Mouse (Mus musculus) left cerebral cortex, adult 2 months (tissue): ENCODE measurements at regions not wholly inside any gene's neighbourhood (a gene's known extent, or its start where the extent isn't known, plus 50 kb on each side); places are given as distances from the start of the nearest gene placed in this dataset.

Source experiments
- DNase-seq, 2 experiments: peaks; one replicate each; pipeline ENCODE4 v3.0.0; 2021 to 2022; ENCODE audit warnings: low spot score in 2 of 2, mixed read lengths in 1 of 2; ENCODE audit errors: extremely low spot score in 1 of 2
- H3K27ac ChIP-seq: fragments of 200-600 bp; 2 replicates; pipeline ENCODE4 v1.8.1; 2022
- H3K4me3 ChIP-seq: fragments of 200-600 bp; 2 replicates; pipeline ENCODE4 v1.8.1; 2022
- CTCF ChIP-seq: fragments of 200-600 bp; IDR thresholded peaks from 2 replicates; pipeline ENCODE4 v1.8.1; 2022; ENCODE audit warnings: antibody characterized with exemption, mild to moderate bottlenecking, moderate library complexity
- intact Hi-C: fragments of 180-260 bp; cut with DNase I; formaldehyde crosslinking; loops from one replicate; pipeline ENCODE4 v1.15.1; 2025

DNA sequence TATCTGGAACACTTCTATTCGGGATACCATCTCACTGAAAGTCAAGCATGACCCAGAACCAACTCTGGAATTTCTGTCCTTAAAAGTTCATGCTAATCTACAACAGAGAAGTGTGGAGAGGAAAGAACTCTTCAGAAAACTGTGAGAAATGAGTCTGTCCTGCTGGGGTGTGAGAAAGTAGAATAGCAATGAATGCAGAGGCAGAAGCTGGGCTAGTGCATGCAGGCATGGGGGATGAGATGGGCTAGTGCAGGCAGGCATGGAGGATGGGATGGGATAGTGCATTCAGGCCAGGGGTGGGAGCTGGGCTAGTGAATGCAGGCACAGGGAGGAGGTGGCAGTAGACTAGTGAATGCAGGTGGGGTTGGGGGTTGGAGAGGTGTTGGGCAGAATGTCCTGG, 424.8 kb downstream of the Pdcd6ip start:
- intact Hi-C loops = no loop called here
- no peak for TF ChIP-seq CTCF
- H3K27ac ChIP-seq = no peak overlapping the region
- no peak overlapping the region for H3K4me3 ChIP-seq
- no peak for DNase-seq

DNA sequence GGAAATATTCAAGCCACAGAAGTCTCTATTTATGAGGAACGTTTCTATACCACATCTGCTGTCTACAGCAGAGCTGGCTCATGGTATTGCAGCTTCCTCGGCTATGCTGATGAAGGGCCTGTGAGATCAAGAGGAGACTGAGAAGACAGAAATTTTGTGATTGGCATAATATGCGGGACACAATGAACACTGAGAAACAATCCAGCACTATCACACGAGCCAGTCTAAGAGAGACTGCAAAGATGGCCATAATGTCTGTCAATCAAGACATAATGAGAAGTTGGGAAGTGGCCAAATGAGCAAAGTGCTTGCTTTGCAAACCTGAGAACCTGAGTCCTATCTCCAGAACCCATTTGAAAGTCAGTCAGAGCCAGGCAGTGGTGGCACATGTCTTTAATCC, 437.5 kb downstream of the Pdcd6ip start:
- intact Hi-C loops = no loop called here
- Histone ChIP-seq H3K27ac (peak overlapping the region; percentile 67), H3K4me3 (no peak overlapping the region)
- TF ChIP-seq CTCF = no peak
- DNase-seq = no peak

DNA sequence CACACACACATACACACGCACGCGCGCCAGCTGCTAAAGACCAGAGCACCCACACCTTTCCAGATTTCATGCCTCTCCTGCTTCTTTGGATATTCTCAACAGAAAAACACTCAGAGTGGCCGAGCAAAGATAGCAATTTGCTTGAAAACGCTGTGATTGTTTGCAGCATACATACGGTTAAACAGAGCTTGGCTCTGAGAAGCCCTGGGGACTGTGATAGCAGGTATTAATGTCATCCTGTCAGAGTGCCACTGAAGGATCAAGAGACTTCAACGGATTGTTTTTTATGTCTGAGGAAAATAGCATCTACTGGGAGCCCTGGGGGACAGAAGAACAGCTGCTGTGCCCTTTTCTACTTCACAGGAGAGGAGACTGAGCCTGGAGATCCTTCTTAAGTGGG, 440.4 kb downstream of the Pdcd6ip start:
- DNase-seq = no peak
- intact Hi-C loops = no loop called here
- no peak for TF ChIP-seq CTCF
- no peak overlapping the region for H3K4me3 ChIP-seq
- peak overlapping the region; percentile 89 for H3K27ac ChIP-seq

DNA sequence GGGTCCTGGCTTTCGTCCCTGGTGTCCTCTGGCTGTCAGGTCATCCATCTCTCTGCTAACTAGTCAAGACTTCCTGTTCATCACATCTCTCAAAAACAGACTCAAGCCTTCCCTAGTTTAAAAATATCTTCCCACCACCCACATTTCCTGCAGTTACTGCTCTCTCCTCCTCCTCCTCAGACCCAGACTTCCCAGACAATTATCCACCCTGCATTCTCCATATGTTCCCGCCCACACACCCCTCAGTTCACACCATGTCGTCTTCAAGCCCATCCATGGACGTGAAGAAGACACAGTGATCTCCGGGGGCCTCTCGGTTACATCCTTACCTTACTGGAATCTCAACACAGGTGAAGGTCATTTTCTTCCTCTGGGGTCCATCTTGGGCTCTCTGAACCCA, 444.4 kb downstream of the Pdcd6ip start:
- DNase-seq = peak; percentile 66 to 79
- TF ChIP-seq CTCF = no peak
- Histone ChIP-seq H3K27ac (peak overlapping the region; percentile 89), H3K4me3 (no peak overlapping the region)
- intact Hi-C loops = loop anchor here (5.0 kb wide), 5 partner anchors 34 to 364 kb away; no protein-coding TSS in a partner anchor

DNA sequence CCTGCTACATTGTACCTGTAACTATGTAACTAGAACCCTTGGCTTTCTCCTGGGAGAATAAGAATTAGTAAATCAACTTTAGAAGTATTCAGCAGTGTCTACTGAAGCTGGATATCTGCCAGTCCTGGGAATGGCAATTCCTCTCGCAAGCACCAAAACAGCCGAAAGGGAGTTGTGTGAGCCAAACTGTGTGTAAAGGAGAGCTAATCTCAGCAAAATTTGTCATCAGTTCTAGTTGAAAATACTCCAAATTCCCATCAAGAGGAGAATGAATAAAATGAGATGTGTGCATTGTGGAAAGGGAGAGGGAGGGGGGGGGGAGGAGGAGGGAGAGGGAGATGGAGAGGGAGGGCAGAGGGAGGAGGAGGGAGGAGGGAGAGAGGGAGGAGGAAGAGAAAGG, 447.8 kb downstream of the Pdcd6ip start:
- DNase-seq = no peak
- Histone ChIP-seq H3K27ac (peak overlapping the region; percentile 61), H3K4me3 (no peak overlapping the region)
- intact Hi-C loops = loop anchor here (5.0 kb wide), 5 partner anchors 37 to 367 kb away; no protein-coding TSS in a partner anchor
- TF ChIP-seq CTCF = no peak

DNA sequence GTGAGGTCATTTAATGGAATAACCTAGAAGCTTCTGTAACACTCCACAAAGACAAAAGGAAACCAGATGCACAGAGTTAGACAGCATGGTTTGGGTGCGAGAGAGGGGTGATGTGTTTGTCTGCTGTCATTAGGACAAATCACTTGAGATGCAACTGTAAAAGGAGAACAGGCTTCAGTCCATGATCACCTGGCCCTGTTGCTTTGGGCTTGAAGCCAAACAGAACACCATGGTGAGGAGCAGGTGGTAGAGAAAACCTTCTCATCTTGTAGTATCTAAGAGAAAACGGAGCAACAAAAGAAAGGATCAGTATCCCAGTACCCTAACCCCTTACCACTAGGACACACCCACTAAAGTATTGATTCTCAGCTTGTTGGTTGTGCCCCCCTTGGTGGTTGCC, 449.5 kb downstream of the Pdcd6ip start:
- Histone ChIP-seq H3K4me3 (no peak overlapping the region), H3K27ac (no peak overlapping the region)
- TF ChIP-seq CTCF = no peak
- DNase-seq = no peak
- intact Hi-C loops = loop anchor here (2.0 kb wide), 1 partner anchor 86 kb away; no protein-coding TSS in a partner anchor

DNA sequence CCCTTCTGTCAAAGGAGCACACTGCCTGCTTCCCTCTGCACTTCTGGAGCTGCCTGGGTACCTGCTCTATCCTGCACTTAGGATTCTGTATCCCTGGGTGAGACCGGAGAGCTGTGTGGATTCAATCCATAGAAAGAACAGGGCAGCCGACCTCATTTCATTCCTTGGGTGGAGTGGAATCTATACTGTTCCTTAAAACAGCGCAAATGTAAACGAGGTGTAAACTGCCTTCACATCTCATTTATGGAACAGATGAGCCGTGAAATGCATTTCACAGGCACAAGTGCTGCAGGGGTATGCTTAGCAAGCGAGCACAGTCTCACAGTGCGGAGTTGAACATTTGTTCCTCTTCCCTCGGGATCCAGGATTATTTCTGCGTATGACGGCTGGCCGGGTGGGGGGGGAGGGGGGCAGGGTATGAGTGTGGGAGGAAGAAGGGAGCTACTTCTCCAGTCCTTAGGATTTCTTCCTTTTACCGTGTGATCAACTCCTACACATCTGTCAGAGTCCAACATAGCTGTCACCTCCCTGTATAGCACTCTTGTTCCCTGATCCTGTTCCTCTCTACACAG, 459.3 kb downstream of the Pdcd6ip start:
- intact Hi-C loops = loop anchor here (1.0 to 10.0 kb wide), 10 partner anchors 76 to 1060 kb away; no protein-coding TSS in a partner anchor
- H3K27ac ChIP-seq = peak overlapping the region; percentile 89

DNA sequence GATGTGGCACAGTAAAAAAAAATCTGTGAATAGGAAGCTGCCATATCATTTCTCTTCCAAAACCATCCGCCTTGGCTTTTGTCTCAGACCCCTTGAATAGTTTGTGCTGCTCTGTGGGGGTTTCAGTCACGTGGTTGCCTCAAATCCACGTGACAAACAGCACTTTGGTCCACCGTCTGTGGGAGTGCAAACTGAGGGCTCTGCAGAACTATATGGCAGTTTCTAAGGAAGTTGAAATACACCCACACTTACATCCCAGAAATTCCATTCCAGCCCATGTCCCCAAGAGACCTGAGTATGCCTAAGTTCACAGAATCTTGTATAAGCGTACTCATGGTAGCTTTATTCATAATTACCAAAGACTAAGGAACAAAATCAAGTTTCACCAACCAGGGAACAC, 460.1 kb downstream of the Pdcd6ip start:
- no peak overlapping the region for H3K4me3 ChIP-seq
- peak overlapping the region; percentile 87 for H3K27ac ChIP-seq
- TF ChIP-seq CTCF = no peak
- intact Hi-C loops = loop anchor here (1.0 to 10.0 kb wide), 10 partner anchors 76 to 1059 kb away; no protein-coding TSS in a partner anchor
- peak; percentile 37 to 43 for DNase-seq

More for the DNA sequence above, 459.3 kb downstream of the Pdcd6ip start:
- peak; percentile 49 to 58 for DNase-seq
- TF ChIP-seq CTCF = no peak
- no peak overlapping the region for H3K4me3 ChIP-seq

DNA sequence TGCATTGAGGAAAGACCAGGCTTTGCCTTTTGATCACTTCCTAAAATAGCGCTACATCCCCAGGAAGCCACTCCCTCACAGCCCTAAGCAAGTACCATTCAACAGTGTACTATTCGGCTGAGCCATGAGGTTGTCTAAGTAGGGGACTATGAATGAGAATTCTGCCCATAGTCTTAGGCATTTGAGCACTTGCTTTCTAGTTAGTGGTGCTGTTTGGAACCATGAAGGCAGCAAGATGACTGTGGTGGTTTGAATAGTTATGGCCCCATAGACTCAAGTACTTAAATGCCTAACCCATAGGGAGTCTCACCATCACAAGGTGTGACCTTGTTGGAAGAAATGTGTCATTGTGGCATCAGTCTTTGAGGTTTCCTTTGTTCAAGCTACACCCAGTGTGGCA, 464.2 kb downstream of the Pdcd6ip start:
- no peak for TF ChIP-seq CTCF
- Histone ChIP-seq H3K4me3 (no peak overlapping the region), H3K27ac (peak overlapping the region; percentile 60; the same call in 1 of the 2 replicates)
- intact Hi-C loops = loop anchor here (10.0 kb wide), 2 partner anchors 159 to 769 kb away; no protein-coding TSS in a partner anchor
- no peak for DNase-seq

DNA sequence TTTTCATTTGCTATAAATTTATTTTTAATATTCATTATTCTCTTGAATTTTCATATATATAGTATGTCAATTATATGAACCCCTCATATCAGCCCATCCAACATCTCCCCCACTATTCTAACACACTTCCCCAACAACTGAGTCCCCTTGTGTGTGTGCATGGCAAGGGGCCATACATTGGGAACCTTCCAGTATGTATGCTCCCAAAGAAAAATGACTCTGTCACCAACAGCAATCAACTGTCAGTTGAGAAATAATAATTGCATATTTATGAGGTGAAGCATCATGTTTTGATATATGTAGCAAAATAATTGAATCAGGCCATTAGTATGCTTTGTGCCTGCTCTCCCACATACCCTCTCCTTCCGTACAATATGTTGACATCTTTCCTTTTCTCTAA, 474.7 kb downstream of the Pdcd6ip start:
- intact Hi-C loops = no loop called here
- no peak overlapping the region for H3K27ac ChIP-seq
- TF ChIP-seq CTCF = no peak
- no peak overlapping the region for H3K4me3 ChIP-seq
- DNase-seq = no peak

DNA sequence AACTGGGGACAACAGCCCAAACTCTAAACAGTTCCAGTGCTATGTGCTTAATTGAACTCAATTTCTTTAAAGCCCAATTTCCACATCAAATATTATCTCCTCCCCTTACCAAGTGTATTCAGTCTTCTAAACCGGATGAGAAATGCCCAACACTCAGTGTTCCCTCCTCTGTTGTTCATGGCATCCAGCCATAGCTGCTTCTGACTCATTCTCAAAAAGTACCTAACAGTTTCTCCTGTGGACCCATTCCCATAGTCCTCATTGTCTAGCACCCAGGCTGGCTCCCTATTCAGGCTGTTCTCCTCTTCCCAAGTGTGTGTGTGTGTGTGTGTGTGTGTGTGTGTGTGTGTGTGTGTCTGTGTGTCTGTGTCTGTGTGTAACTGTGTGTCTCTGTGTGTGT, 478.7 kb downstream of the Pdcd6ip start:
- Histone ChIP-seq H3K27ac (no peak overlapping the region), H3K4me3 (no peak overlapping the region)
- intact Hi-C loops = no loop called here
- DNase-seq = no peak
- TF ChIP-seq CTCF = no peak

DNA sequence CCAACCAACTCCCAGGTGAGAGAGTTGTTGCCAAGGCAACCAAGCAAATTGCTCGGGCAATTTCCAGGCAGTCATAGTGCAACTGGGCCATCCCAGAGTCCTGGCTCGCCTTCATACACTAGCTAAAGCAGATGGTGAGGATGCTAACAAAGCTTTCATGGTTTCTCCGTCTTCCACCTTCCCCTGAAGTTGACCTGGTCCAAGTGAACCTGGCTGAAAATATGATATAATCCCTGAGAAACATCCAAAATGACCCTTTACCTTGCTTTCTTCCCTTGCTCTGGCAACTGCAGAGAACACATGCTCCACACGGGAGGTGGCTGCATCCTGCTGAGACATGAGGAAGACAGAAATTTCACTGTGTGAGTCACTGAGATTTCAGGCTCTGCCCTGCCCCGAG, 494.1 kb downstream of the Pdcd6ip start:
- H3K27ac ChIP-seq = peak overlapping the region; percentile 73
- H3K4me3 ChIP-seq = no peak overlapping the region
- no peak for TF ChIP-seq CTCF
- intact Hi-C loops = no loop called here
- DNase-seq = no peak

DNA sequence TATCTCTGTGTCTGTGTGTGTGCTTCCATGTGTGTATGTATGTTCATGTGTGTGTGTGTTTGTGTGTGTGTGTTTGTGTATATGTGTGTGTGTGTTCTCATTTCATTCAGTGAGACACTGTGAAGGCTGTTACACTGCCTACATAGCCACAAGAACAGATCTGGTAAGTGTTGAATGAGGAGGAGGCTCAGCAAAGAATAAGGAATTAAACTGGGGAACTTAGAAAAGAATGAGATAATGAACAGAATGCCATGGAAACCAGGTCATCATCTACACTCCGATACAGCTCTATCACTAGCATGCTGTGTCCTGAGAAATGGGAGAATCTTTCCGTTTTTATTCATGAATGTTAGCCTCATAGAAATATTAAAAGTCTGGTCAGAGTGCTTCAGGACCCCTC, 495.7 kb downstream of the Pdcd6ip start:
- Histone ChIP-seq H3K27ac (peak overlapping the region; percentile 73), H3K4me3 (no peak overlapping the region)
- no peak for TF ChIP-seq CTCF
- DNase-seq = no peak
- intact Hi-C loops = no loop called here
